Mouse (Mus musculus) cerebellum, postnatal 14 days (tissue): ENCODE results near the gene Hoxc6.

ENCODE experiments used
- DNase-seq, 2 experiments: peaks; one replicate each; pipeline ENCODE4 v3.0.0; 2021; ENCODE audit warnings: mixed read lengths in 2 of 2

Gene Hoxc6

GRCm38 (mm10) chr15:103041613-103042012, 43.6 kb downstream of the Hoxc6 start:
- no peak for DNase-seq

- no peak for DNase-seq
These were observed 44.2 kb downstream of the Hoxc6 start for GRCm38 (mm10) chr15:103042209-103042608.

DNA sequence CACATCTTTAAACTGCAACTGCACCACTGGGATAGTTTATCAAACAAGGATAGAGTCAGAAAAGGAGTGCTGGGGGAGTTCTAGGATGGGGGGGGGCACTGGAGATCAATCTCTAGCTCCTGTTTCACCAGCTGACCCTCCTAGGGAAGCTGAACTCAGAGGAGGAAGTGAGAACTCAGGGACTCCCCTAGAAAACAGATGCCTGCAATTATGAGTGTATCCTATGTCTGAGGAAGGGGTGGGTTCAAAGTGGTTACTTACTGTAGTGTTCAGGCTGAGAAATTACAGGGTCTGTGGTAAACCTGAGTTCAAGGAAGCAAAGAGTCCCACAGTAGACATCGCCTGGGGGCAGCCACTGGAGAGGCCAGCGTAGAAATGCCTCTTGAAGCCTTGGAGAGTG, 53.6 kb downstream of the Hoxc6 start:
- DNase-seq = no peak

DNA sequence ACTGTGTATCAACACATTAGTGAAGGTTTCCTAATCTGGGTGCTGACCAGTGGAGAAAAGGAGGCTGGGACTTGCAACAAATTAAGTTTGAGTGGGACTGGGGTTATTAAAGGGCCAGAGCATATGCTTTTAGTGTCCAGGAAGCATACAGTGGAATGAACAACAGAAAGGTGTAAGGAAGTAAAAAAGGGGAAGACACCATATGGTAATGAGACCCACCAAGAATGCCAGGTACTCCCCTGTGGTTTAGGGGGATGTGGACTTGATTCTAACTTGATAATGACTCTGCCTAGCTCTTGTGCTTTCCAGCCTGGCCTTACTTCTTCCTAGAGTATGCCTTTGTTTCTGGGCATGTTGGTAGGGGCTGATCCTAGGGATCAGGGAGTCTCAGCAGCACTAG, 55.2 kb downstream of the Hoxc6 start:
- DNase-seq = no peak

DNA sequence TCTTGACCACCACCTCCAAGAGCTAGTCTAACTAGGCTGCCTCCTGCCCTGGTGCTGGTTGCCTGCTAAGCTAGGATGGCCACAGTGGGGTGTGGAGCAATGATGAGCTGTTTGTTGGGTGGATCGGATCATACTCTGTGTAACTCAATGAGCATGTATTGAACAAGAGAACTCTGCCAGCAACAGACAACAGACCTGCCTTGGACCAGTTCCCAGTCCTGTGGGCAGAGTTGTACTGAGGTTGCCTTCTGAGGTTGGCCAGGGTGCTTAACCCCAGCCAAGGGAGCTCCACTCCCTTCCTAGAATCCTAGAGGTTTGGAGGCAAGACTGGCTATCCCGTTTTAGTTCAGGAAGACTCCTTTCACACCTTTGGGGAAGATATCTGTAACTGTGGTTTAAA, 58.3 kb downstream of the Hoxc6 start:
- no peak for DNase-seq

- DNase-seq = peak in 1 of 2 experiments; percentile 19
These were observed 60.7 kb downstream of the Hoxc6 start for GRCm38 (mm10) chr15:103058715-103059114.

- DNase-seq = peak in 1 of 2 experiments; percentile 17
These were observed 61.4 kb downstream of the Hoxc6 start for GRCm38 (mm10) chr15:103059393-103059992.

- DNase-seq = no peak
These were observed 61.9 kb downstream of the Hoxc6 start for GRCm38 (mm10) chr15:103060021-103060340.

DNA sequence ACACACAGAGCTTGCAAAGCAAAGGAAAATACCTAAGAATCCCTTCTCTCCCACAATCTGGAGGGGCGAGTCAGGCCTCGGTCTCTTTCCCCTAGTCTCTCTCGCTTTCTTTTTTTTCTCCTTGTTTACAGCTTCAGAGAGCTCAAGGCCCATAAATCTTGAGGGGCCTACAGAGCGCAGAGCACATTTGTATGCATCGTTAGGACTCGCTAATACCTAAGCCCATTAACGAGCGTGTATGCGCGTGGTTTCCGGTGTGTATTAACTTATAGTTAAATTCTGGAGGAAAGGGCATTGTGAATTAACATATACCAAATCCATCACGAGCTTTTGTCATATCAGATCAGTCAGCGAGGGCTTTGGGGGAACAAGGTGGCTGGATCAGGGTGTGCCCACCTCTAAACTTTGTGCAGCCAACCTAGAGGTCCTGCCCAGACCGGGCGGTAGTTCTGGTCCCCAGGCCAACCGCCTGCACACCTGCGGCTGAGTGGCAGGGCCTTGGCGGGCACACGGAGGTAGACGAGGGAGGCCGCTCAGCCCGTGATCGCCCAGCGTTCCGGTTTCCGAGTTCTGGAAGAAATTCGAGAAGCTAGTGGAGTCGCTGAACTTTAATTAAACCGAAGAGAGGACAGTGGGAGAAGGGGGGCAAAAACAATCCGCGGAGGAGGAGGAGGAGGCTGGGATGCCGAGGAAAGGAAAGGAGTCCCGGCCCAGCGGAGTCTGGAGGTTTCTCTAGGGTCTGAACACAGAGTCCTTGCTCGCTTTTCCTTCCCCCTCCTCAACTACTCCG, 62.5 kb downstream of the Hoxc6 start:
- DNase-seq = peak in 1 of 2 experiments; percentile 9

- DNase-seq = peak in 1 of 2 experiments; percentile 14
These were observed 63.2 kb downstream of the Hoxc6 start for GRCm38 (mm10) chr15:103061131-103061825.
